Mouse (Mus musculus): ENCODE measurements around the gene Chka. TPM values are rescaled to one million over a fixed set of nuclear protein-coding genes. Genes with fewer than 3 reads are reported as not detected.

Chka gene
- polyA plus RNA-seq, 1 experiment from 2014 or later = 63.1 TPM

GRCm38 (mm10) chr19:3942986-3943735, 91.6 kb downstream of the Chka start:
- 25% methylated on average over 27 of the region's 27 CpGs for WGBS
- ATAC-seq (replicated peaks; ENCODE audit: low FRiP score) = peak; percentile 74; the same call in 1 of the 2 replicates

More at GRCm38 (mm10) chr19:3942986-3943735, 91.6 kb downstream of the Chka start:
- Histone ChIP-seq H3K27me3 (no peaks in the 10 kb centered on the region), H3K9ac (no peak overlapping the region), H3K4me2 (peak overlapping the region; percentile 43), H3K9me3 (replicated peaks) (no peaks in the 10 kb centered on the region), H3K4me1 (peaks cover 15% of the 10 kb centered on the region), H3K27ac (no peak overlapping the region), H3K36me3 (no peaks in the 10 kb centered on the region), H3K4me3 (replicated peaks) (0 out of 2 replicates have a peak overlapping the region, but pooled peaks have one; percentile 9)

Other genes with a start within 250 kb of the Chka start
- gene Lrp5, start 165.2 kb upstream of the Chka start, polyA plus RNA-seq (2015; fragmentation: Nextera tagmentation; extraction: Ambion mirVana) = 5.8 and 6.9 TPM in 2 replicates
- gene 1810055G02Rik, start 143.5 kb upstream of the Chka start, polyA plus RNA-seq (2015; fragmentation: Nextera tagmentation; extraction: Ambion mirVana) = 39.7 and 43.9 TPM in 2 replicates
- gene Kmt5b, start 84.4 kb upstream of the Chka start, polyA plus RNA-seq (2015; fragmentation: Nextera tagmentation; extraction: Ambion mirVana) = 30.9 and 33.9 TPM in 2 replicates
- 43.9 and 54.6 TPM in 2 replicates for gene Tcirg1, start 55.4 kb downstream of the Chka start, polyA plus RNA-seq (2015; fragmentation: Nextera tagmentation; extraction: Ambion mirVana)
- 344 and 353 TPM in 2 replicates for gene Ndufs8, start 61.0 kb downstream of the Chka start, polyA plus RNA-seq (2015; fragmentation: Nextera tagmentation; extraction: Ambion mirVana)
- 2.9 and 4.1 TPM in 2 replicates for gene Aldh3b1, start 78.0 kb downstream of the Chka start, polyA plus RNA-seq (2015; fragmentation: Nextera tagmentation; extraction: Ambion mirVana)
- gene Unc93b1, start 83.4 kb downstream of the Chka start, polyA plus RNA-seq (2015; fragmentation: Nextera tagmentation; extraction: Ambion mirVana) = 18.3 and 21.2 TPM in 2 replicates
- 0.06 TPM in 1 of 2 replicates, not detected in the other for gene Aldh3b3, start 106.9 kb downstream of the Chka start, polyA plus RNA-seq (2015; fragmentation: Nextera tagmentation; extraction: Ambion mirVana)
- gene Aldh3b2, start 120.6 kb downstream of the Chka start, polyA plus RNA-seq (2015; fragmentation: Nextera tagmentation; extraction: Ambion mirVana) = 1.7 and 1.8 TPM in 2 replicates
- 28.6 and 35.0 TPM in 2 replicates for gene Acy3, start 134.8 kb downstream of the Chka start, polyA plus RNA-seq (2015; fragmentation: Nextera tagmentation; extraction: Ambion mirVana)
- 0.75 and 1.5 TPM in 2 replicates for gene Tbx10, start 141.0 kb downstream of the Chka start, polyA plus RNA-seq (2015; fragmentation: Nextera tagmentation; extraction: Ambion mirVana)
- 31.2 and 36.2 TPM in 2 replicates for gene Nudt8, start 148.8 kb downstream of the Chka start, polyA plus RNA-seq (2015; fragmentation: Nextera tagmentation; extraction: Ambion mirVana)
- gene Gm49405, start 148.9 kb downstream of the Chka start, polyA plus RNA-seq (2015; fragmentation: Nextera tagmentation; extraction: Ambion mirVana) = 3.3 and 4.1 TPM in 2 replicates
- 5.0 and 5.1 TPM in 2 replicates for gene Doc2g, start 151.5 kb downstream of the Chka start, polyA plus RNA-seq (2015; fragmentation: Nextera tagmentation; extraction: Ambion mirVana)
- gene Ndufv1, start 161.0 kb downstream of the Chka start, polyA plus RNA-seq (2015; fragmentation: Nextera tagmentation; extraction: Ambion mirVana) = 220 and 237 TPM in 2 replicates
- gene Gstp1, start 186.2 kb downstream of the Chka start, polyA plus RNA-seq (2015; fragmentation: Nextera tagmentation; extraction: Ambion mirVana) = 529 and 563 TPM in 2 replicates
- gene Gstp2, start 194.2 kb downstream of the Chka start, polyA plus RNA-seq (2015; fragmentation: Nextera tagmentation; extraction: Ambion mirVana) = 2.4 and 14.9 TPM in 2 replicates
- gene Gstp3, start 207.8 kb downstream of the Chka start, polyA plus RNA-seq (2015; fragmentation: Nextera tagmentation; extraction: Ambion mirVana) = 0.73 and 1.4 TPM in 2 replicates
- 0.22 and 0.84 TPM in 2 replicates for gene Cabp2, start 229.8 kb downstream of the Chka start, polyA plus RNA-seq (2015; fragmentation: Nextera tagmentation; extraction: Ambion mirVana)
- gene Cdk2ap2, start 245.4 kb downstream of the Chka start, polyA plus RNA-seq (2015; fragmentation: Nextera tagmentation; extraction: Ambion mirVana) = 116 and 117 TPM in 2 replicates
- 14.0 and 15.8 TPM in 2 replicates for gene Pitpnm1, start 248.2 kb downstream of the Chka start, polyA plus RNA-seq (2015; fragmentation: Nextera tagmentation; extraction: Ambion mirVana)

Measured in kidney, embryonic 15.5 days (tissue).